Mouse (Mus musculus) stomach, postnatal 0 days (tissue): ENCODE measurements around the gene Cd80.

Source experiments
- CTCF ChIP-seq: IDR thresholded peaks from 2 replicates; pipeline ENCODE4 v1.5.1; 2016; ENCODE audit warnings: antibody characterized with exemption, low read depth, mild to moderate bottlenecking, moderate library complexity
- EP300 ChIP-seq: optimal IDR thresholded peaks from 2 replicates; pipeline ENCODE3; 2016; ENCODE audit warnings: antibody characterized with exemption

GRCm38 (mm10) chr16:38467917-38468705 is 12.8 kb downstream of the Cd80 start:
- TF ChIP-seq CTCF (no peak), EP300 (no peak)
